Mouse (Mus musculus) liver, adult 2 months (tissue): ENCODE measurements around the gene Lrfn1.

Experiments
- CTCF ChIP-seq: fragments of 200-500 bp; IDR thresholded peaks from 2 replicates; pipeline ENCODE4 v1.5.1; 2011; ENCODE audit warnings: low read depth, low read length, control low read depth
- POLR2A ChIP-seq: fragments of 200-500 bp; IDR thresholded peaks from 2 replicates; pipeline ENCODE4 v1.6.1; 2011; ENCODE audit warnings: low read length, control low read depth; ENCODE audit not compliant: insufficient read depth; ENCODE audit errors: extremely low read depth

DNA sequence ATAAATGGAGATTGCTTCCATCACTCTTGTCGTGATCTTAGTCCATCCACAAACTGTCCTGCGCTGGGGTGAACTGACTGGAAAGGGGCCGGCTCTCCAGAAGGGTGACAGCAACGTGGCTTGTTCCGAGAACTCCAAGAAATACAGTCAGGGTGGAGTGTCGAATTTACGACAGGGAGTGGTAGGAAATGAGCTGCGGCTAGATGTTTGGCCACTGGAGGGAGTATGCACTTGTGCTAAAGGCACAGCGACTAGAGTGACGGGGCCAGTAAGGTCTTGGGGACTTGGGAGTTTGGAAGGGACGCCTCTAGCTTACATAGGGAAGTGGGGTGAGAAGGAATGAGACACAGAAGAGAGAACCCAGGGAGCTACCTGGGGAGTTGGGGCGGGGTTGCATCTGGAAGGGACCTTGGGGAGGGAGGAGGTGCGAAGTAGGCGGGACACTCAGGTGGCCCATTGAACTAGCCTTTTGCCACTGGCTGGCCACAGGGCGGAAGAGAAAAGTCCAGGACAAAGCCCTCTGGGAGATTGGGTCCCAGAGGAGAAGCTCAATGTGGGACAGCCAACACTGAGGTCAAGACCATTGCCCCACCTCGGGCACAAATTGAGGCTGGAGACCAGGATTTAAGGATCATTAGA is 14.7 kb upstream of the Lrfn1 start, which contains the start of gene Gmfg:
- TF ChIP-seq CTCF (peak; percentile 74), POLR2A (no peak)
